Mouse (Mus musculus) thymus, adult 2 months (tissue): ENCODE results near the gene Krt15. TPM values are rescaled to one million over a fixed set of nuclear protein-coding genes. Genes with fewer than 3 reads are reported as not detected.

Experiments used
- DNase-seq: peaks from one replicate; pipeline ENCODE4 v3.0.0; 2021
- H3K27ac ChIP-seq: fragments of 200-500 bp; 2 replicates; pipeline ENCODE4 v1.5.1; 2012; ENCODE audit warnings: low read length, control low read depth; ENCODE audit not compliant: control insufficient read depth, insufficient read depth
- H3K27me3 ChIP-seq: fragments of 200-500 bp; 2 replicates; pipeline ENCODE4 v1.6.1; 2012; ENCODE audit warnings: mild to moderate bottlenecking, low read length, moderate library complexity, mixed read lengths; ENCODE audit not compliant: control insufficient read depth, insufficient read depth
- H3K36me3 ChIP-seq: fragments of 200-500 bp; 2 replicates; pipeline ENCODE4 v1.6.1; 2012; ENCODE audit warnings: mild to moderate bottlenecking, low read length, moderate library complexity; ENCODE audit not compliant: control insufficient read depth, insufficient read depth
- H3K4me1 ChIP-seq: fragments of 200-500 bp; replicated peaks from 2 replicates; pipeline ENCODE4 v1.6.1; 2012; ENCODE audit warnings: low read length; ENCODE audit not compliant: control insufficient read depth, insufficient read depth
- H3K4me3 ChIP-seq: fragments of 200-500 bp; 2 replicates; pipeline ENCODE4 v1.5.1; 2012; ENCODE audit warnings: mild to moderate bottlenecking, low read length, control low read depth, moderate library complexity; ENCODE audit not compliant: control insufficient read depth, insufficient read depth
- CTCF ChIP-seq: fragments of 200-500 bp; IDR thresholded peaks from 2 replicates; pipeline ENCODE4 v1.5.1; 2012; ENCODE audit warnings: mild to moderate bottlenecking, control low read depth, low read length, moderate library complexity, borderline replicate concordance; ENCODE audit not compliant: control insufficient read depth, poor library complexity, insufficient read depth; ENCODE audit errors: extremely low read depth
- POLR2A ChIP-seq: fragments of 200-500 bp; IDR thresholded peaks from 2 replicates; pipeline ENCODE4 v1.6.1; 2012; ENCODE audit warnings: mild to moderate bottlenecking, low read length, control low read depth, moderate library complexity; ENCODE audit not compliant: control insufficient read depth, poor library complexity, insufficient read depth; ENCODE audit errors: extremely low read depth
- WGBS: fragments of 180-500 bp; shearing (Covaris S2); methylation state at CpG from one replicate; pipeline ENCODE4 v1.1.7; 2018; 5-methylcytosine and 5-hydroxymethylcytosine counted together
- polyA plus RNA-seq: library from polyadenylated mRNA; depleted of rRNA; stranded (reverse); fragments of >200 nt; gene quantifications from 2 replicates; pipeline ENCODE4 v1.2.3, GENCODE M21; 2012

Krt15 gene
- polyA plus RNA-seq, 1 experiment: 1.1 TPM

- no peak for DNase-seq
- no peak overlapping the region for H3K4me3 ChIP-seq
- H3K4me1 ChIP-seq: no peaks in the 10 kb centered on the region
- WGBS: 81% methylated on average over 8 of the region's 8 CpGs
- H3K27me3 ChIP-seq: no peaks in the 10 kb centered on the region
- no peak for TF ChIP-seq POLR2A
- TF ChIP-seq CTCF: no peak
- H3K27ac ChIP-seq: no peak overlapping the region
- no peaks in the 10 kb centered on the region for H3K36me3 ChIP-seq
Measured at GRCm38 (mm10) chr11:100168071-100168470, 32.3 kb upstream of the Krt15 start.

GRCm38 (mm10) chr11:100164392-100164791, 28.7 kb upstream of the Krt15 start:
- no peak for DNase-seq
- H3K27ac ChIP-seq: no peak overlapping the region
- H3K27me3 ChIP-seq: no peaks in the 10 kb centered on the region
- 69% methylated on average over 7 of the region's 7 CpGs for WGBS
- H3K4me1 ChIP-seq: no peaks in the 10 kb centered on the region
- TF ChIP-seq CTCF (no peak), POLR2A (no peak)
- H3K4me3 ChIP-seq: no peak overlapping the region
- H3K36me3 ChIP-seq: no peaks in the 10 kb centered on the region

- 82% methylated on average over 6 of the region's 6 CpGs for WGBS
- TF ChIP-seq POLR2A: no peak
- no peak for TF ChIP-seq CTCF
- no peaks in the 10 kb centered on the region for H3K27me3 ChIP-seq
- no peaks in the 10 kb centered on the region for H3K4me1 ChIP-seq
- DNase-seq: no peak
- no peak overlapping the region for H3K4me3 ChIP-seq
- no peaks in the 10 kb centered on the region for H3K36me3 ChIP-seq
- H3K27ac ChIP-seq: no peak overlapping the region
Measured at GRCm38 (mm10) chr11:100157908-100158477, 22.3 kb upstream of the Krt15 start.

- DNase-seq: no peak
- H3K27me3 ChIP-seq: no peaks in the 10 kb centered on the region
- 87% methylated on average over 3 of the region's 3 CpGs for WGBS
- H3K36me3 ChIP-seq: no peaks in the 10 kb centered on the region
- no peaks in the 10 kb centered on the region for H3K4me1 ChIP-seq
- H3K4me3 ChIP-seq: no peak overlapping the region
- no peak overlapping the region for H3K27ac ChIP-seq
- TF ChIP-seq POLR2A: no peak
- TF ChIP-seq CTCF: no peak
Measured at GRCm38 (mm10) chr11:100157331-100157730, 21.6 kb upstream of the Krt15 start.

- no peak for DNase-seq
Measured at GRCm38 (mm10) chr11:100155497-100156255, 19.9 kb upstream of the Krt15 start.

GRCm38 (mm10) chr11:100148615-100149330, 13.0 kb upstream of the Krt15 start, which contains the start of gene Krt19:
Gene Krt19 (minus strand): TSS chr11:100148665.
- H3K27me3 ChIP-seq: peaks cover 2% of the 10 kb centered on the region; the same call in 1 of the 2 replicates
- no peak for TF ChIP-seq POLR2A
- no peak for TF ChIP-seq CTCF
- no peak for DNase-seq
- no peaks in the 10 kb centered on the region for H3K4me1 ChIP-seq
- WGBS: 70% methylated on average over 9 of the region's 9 CpGs
- H3K27ac ChIP-seq: no peak within 1 kb of the TSS
- no peaks in the 10 kb centered on the region for H3K36me3 ChIP-seq
- H3K4me3 ChIP-seq: no peak within 1 kb of the TSS

More at GRCm38 (mm10) chr11:100155497-100156255, 19.9 kb upstream of the Krt15 start:
- 78% methylated on average over 8 of the region's 8 CpGs for WGBS
- TF ChIP-seq POLR2A (no peak), CTCF (no peak)
- Histone ChIP-seq H3K36me3 (no peaks in the 10 kb centered on the region), H3K27ac (no peak overlapping the region), H3K4me1 (no peaks in the 10 kb centered on the region), H3K27me3 (no peaks in the 10 kb centered on the region), H3K4me3 (no peak overlapping the region)
